Mouse (Mus musculus) frontal cortex, postnatal 25 days (tissue): ENCODE results near the gene Cyp2j9.
A peak's percentile ranks its signal among the peaks of the same experiment; 100 is the strongest.
"Not testable (repeated sequence)": the region's sequence is repeated elsewhere in the genome, so short reads cannot be mapped to it uniquely, and the experiment has no call there.

ENCODE experiments used
- DNase-seq, 2 experiments: peaks; one replicate each; pipeline ENCODE4 v3.0.0; 2022; ENCODE audit warnings: low spot score in 2 of 2

Gene Cyp2j9

DNA sequence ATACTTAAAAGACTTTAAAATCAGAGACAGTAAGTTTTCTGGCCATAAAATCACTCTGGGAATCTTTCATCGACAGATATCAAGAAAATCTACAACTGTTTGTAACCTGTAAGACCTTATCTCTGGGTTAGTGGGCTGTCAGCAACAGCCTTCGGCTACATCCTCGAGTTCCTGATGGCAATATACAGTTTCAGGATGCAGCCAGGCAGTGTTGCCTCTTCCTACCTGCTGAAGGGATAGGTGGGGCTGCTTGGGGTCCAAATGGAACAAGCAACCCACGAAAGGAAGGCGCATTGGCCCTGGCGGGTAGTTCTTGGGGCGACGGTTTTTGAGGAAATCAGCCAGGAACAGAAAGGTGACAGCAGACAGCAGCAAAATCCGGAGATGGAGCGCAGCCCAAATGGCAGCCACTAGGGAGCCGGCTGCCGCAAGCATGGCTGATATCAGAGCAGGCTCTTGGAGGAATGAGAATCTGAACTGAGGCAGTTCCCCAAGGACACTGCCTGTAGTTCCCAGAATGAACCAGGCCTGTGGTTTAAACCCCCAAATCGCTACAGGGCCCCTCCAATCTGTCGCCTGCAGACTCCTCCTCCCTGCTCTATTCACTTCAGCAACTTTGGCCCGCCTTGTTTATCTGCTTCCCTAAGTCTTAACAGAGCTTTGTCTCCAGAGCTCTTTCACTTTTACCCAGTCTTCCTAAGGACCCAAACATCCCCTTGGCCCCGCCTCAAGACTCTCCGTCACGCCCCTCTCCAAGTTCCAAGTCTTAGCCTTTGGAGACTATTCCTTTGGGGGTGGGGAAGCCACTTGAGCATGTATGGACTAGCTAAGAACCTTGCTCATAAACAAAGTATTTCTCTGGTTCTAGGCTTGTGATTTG, at the start of gene Cyp2j9:
Gene Cyp2j9 (minus strand): TSS at position 668 of the 880 bp plus-strand sequence.
- peak; percentile 3 to 13 for DNase-seq

DNA sequence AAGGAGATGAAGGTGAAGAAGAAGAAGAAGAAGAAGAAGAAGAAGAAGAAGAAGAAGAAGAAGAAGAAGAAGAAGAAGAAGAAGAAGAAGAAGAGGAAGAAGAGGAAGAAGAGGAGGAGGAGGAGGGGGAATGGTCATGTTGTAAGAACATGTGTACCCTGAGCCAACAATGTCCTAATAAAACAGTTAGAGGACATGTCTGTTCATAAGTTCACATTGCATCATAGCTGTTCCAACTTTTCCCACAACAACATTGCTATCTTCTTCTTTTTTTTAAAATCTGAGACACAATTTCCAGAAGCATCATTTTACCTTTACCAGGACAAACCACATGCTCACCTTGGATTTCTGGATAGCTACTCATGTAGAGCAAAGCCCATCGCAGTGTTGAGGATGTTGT, 44.1 kb upstream of the Cyp2j9 start:
- no peak for DNase-seq

DNA sequence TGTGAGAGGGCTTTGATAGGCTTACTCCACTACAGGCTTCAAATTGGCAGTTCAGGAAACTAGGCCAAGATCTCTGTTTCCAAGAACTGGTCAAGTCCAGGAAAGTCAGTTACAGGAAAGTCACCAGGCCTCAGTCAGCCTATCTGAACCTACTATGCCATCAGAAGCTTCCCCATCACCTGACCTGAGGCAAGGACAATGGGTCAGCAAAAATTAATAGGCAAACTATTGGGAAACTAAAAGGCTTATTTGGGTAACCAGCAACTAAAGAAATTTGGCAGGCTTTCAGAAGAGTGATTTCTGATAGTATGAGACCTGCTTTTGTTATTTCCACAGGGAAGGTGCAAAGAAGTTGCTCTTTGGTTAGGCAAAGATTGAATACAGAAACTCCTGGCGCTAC, 31.1 kb upstream of the Cyp2j9 start:
- DNase-seq = no peak

DNA sequence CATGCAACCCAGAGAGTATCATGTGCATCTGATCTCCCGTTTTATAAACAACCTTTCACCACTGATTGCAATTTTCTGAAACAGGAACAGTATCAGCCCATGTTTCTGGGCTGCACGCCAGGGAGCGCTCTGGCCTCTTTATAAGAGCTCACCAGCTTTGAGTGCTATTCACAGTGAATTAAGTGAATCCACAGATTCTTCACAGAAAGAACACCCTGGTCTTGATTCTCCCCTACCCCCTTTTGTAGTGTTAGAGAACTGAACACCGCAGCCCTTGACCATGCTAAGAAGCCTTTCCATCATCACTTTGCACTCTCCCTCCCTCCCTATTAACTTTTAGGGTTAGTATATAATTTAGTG, 393 bp upstream of the Cyp2j9 start:
- DNase-seq = peak; percentile 31 to 43

DNA sequence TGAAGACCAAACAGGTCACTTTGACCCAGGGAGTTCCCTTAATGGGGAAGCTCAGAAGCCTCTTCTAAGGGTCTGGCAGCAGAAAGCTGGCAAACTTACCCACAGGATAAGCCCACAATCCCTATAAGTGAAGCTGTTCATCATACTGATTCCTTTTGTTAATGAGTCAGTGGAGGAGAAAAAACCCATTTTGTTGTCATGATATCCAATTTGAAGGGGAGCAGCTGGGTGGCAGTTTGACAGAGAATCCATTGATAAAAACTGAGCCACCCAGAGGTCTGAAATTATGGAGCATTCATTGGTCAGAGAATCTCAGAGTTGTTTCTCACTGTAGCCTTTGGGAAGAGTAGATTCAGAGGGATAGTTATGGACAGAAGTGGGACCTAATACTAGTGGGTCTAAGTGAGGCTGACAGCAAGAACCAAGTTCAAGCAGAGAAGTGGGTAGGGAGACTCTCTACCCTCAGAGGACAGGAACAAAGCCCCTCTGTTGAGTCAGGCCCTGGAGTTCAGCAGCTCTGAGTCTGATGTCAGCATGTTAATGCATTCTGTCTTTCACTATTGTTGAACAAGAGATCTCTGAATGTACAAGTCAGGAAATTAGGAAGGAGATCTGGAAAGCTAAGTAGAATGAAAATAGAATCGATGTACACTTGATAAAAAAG, 9.8 kb downstream of the Cyp2j9 start:
- DNase-seq = no peak

DNA sequence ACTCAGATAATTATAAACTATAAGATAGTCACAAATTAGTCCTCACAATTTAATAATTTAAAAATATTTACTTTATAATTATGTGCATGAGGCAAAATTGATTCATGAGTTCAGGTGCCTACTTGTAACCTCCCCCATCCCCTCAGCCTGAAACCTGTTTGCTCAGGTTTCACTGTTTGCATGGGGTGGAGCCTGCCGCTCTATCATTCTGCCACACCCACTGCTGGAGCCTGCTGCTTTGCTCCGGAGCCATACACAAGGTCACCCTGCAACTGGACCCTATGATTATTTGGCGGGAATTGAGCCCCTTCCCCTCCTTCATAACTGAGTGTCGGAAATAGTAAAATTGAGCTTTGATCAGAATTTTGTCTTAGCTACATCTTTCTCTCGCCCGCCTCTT, 11.0 kb downstream of the Cyp2j9 start:
- not testable (repeated sequence) for DNase-seq

DNA sequence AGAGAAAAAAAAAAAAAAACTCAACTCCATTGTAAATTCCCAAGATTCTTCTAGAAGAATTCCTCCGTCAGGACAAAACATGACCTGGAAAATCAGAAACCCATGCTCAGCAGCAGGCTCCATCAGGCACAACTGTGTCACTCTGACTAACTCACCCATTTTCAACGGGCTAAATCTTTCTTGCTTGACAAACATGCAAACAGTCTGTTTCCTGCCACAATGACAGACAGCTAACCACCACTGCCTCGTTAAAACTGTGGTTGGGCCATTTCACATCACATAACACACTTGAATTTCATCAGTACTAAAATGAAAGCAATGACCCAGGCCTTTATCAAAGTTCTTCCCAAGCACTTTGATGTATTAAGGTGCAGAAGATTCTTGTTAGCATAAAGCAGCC, 21.9 kb downstream of the Cyp2j9 start:
- DNase-seq = no peak

DNA sequence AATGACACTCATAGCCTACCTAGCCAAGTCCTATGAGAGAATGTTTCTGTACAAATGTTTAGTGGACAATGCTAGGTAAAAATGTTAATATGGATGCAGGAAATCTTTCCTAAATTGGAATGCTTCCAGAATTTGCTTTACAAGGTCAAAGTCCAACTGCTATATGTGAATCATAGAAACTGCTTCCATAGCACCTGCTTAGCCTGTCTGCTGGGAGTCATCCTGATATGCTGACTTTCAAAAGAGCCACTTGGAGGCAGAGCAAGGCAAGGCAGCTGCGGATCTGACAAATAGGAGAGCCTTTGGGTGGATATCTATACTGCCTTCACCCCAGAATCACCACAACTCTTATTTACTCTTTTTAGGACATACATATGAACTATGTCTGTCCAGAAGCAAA, 23.4 kb downstream of the Cyp2j9 start:
- DNase-seq = no peak

DNA sequence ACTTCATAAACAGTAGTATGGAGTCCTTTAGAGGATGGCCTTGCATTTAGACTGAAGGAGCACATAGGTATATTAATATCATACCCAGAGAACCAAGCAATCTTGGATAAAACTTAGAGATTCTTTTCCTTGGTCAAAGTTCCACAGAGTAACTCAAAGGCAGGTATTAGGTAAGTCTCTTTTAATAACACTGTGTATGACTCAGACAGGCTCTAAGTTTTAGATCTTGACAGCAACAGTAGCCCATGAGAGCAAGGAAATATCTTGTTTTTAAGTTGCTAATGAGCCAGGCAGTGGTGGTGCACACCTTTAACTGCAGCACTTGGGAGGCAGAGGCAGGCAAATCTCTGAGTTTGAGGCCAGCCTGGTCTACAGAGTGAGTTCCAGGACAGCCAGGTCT, 25.6 kb downstream of the Cyp2j9 start:
- no peak for DNase-seq

DNA sequence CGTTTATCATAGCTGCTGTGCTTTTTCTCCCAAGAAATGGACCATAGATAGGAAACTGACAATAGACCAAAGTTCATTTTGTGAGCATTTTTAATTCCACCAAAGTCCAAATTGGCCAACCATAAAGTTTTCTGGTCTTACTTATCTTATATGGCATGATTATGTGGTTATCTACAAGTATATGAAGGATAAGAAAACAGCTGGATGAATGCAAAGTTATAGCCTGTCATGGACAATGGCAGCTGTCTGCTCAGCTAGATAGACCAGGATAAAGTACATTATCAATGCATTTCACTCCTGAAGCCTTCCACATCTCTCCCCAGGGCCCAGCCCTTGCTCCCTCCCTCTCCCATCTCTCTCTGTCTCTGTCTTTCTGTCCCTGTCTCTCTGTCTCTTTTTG, 30.9 kb downstream of the Cyp2j9 start:
- no peak for DNase-seq

DNA sequence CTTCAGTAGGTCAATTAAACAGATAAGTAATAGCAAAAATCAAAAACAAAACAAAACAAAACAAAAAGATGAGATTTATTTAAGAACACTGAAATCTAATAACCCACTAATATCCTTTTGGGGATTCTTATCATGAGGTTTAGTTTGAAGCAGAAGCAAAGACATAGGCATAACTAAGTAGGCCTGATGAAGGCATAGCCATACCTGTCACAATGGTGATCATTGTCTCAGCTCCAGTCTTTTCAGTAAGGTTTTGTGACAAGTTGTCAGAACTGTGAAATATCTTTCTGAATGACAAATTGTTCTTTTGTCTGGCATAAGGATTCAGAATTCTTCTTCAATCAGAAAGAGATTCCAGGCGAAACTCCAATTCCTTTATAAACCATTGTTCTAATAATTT, 31.6 kb downstream of the Cyp2j9 start:
- no peak for DNase-seq

DNA sequence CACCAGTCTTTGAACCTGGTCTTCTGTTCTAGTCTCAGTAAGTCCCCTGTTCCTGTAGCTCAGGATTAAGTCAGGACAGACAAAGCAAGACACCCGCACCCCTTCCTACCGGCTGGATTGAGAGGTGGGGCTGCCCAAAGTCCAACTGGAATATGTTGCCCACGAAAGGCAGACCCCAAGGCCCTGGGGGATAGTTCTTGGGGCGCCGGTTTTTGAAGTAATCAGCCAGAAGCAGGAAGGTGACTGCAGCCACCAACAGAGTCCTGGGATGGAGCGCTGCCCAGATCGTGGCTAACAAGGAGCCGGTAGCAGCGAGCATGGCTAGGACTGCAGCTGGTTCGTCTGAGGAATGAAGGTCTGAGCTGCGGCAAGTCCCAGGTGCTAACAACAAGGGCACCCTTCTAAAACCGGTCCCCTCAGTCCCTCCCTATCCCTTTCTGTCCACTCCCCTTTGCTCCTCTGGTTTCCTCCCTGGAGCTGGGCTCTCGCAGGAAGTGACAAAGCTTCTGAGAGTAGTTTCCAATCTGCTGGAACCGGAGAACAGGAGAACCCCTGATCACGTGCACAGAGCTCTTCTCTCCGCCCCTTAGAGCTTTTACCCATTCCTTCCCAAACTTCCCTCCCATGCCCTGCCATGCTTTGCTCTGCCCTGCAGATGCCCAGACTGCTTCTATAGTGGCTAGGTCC, 38.1 kb downstream of the Cyp2j9 start, which contains the start of gene Cyp2j6:
Gene Cyp2j6 (minus strand): TSS at position 529 of the 687 bp plus-strand sequence.
- peak; percentile 16 to 22 for DNase-seq

DNA sequence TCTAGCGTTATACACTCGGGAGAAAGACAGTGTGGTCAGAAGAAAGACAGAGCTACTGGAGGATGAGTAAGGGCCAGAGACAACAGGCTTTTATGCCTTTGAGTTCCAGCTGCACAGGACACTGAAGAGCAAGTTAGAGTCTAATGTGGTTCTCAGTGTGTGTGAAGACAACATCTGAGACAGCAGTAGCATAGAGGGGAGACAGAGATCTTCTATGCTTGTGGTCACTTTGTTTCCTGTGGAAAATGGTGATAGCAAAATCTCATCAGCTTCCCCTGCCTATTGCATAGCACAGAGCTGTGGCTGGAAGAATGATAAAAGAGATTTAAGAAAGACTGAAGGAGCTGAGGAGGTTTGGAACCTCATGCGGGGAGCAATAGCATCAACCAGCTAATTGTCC, 39.8 kb downstream of the Cyp2j9 start:
- DNase-seq = no peak

DNA sequence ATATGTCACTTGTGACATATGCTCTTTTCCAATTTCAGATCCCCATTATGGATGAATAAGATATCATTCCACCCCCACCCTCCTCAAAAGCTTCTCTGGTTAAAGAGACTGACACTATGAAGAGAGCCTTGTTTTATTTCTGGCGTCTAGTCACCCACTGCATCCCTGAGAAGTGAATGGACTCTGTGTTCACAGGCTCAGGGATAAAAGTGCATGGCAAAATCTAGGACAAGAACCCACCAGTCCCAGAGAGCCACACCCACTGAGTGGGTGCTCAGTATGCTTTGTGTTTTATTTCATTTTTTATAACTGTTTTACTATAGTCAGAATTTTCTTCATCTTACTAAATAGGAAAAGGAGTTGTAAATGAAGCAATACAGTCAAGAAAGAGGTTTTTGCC, 45.4 kb downstream of the Cyp2j9 start:
- DNase-seq = peak in 1 of 2 experiments; percentile 7

DNA sequence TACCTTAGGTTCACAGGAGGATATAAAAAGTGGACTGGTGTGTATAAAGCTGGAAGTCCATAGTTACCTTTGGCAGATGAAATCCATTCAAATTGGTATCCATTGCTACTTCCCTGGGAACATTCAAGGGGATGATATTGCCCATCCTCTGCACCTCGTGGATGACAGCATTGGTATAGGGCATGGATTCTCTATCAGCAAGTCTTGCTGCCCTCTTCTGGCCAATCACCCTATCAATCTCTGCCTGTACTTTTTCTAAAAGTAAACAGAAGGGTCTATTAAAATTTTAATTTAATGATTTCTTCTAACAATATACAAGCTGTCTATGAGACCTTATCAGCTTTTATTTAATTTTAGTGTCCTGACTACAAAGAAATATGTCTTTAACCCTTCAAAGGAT, 65.6 kb downstream of the Cyp2j9 start:
- DNase-seq = no peak

DNA sequence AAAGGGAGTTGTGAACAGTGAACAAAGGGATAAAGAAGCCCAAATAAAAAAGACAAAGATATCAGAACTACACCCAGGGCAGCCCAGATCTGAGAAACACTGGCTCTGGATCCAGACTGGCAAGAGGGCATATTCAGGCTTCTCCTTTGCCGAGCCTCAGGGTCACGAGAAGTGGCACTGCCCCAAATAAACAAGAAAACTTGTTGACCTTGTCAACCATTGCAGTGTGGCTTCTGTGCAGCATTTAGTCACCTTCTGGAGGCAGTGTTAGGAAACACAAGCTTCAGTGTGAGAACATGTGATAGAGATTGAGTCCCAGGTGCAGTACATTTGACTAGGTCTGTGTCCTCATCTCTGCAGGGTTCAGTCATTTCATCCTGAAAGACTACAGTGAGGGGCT, 69.1 kb downstream of the Cyp2j9 start:
- no peak for DNase-seq
